Mouse (Mus musculus): ENCODE measurements around the gene Nynrin. TPM values are rescaled to one million over a fixed set of nuclear protein-coding genes. Genes with fewer than 3 reads are reported as not detected.

The Nynrin gene
- polyA plus RNA-seq, 1 experiment from 2014 or later = 4.2 TPM

DNA sequence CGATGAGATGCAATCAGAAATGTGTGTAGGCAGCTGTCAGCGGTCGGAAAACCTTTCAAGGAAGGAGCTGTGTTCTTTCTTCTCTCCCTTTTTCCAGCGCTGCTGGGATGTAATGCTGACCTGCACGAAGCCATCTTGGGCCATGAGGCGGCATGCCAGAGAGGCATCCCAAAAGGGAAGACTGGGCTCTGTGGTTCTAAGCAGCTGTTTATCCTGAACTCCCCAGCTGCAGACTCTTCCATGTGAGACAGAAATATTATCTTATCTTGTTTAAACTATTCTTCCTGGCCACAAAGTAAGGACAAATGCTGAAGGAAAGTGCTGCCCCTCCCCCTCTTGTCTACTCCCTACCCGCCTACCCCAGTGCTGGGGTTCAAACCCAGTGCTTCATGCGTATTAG lies 27.2 kb downstream of the Nynrin start:
- H3K4me2 ChIP-seq (replicated peaks; ENCODE audit: low read depth, low read length) = no peak overlapping the region
- TF ChIP-seq CTCF (IDR thresholded peaks at IDR 0.05) = no peak
- TF ChIP-seq EP300 (IDR thresholded peaks at IDR 0.05) = no peak
- no peak overlapping the region for H3K4me3 ChIP-seq (ENCODE audit: low read depth, low read length)
- peaks cover 12% of the 10 kb centered on the region; the same call in 1 of the 2 replicates for H3K4me1 ChIP-seq (ENCODE audit: insufficient read depth, low read depth, low read length)
- H3K27me3 ChIP-seq (replicated peaks; ENCODE audit: insufficient read depth, low read length) = no peaks in the 10 kb centered on the region
- H3K9me3 ChIP-seq (ENCODE audit: low read length) = no peaks in the 10 kb centered on the region
- DNase-seq (ENCODE audit: low spot score) (no peak), ATAC-seq (no peak)
- H3K27ac ChIP-seq (ENCODE audit: low read length) = no peak overlapping the region
- WGBS = 65% methylated on average over 8 of the region's 8 CpGs
- H3K36me3 ChIP-seq (ENCODE audit: insufficient read depth, low read length) = no peaks in the 10 kb centered on the region
- H3K9ac ChIP-seq (replicated peaks; ENCODE audit: low read depth) = no peak overlapping the region

DNA sequence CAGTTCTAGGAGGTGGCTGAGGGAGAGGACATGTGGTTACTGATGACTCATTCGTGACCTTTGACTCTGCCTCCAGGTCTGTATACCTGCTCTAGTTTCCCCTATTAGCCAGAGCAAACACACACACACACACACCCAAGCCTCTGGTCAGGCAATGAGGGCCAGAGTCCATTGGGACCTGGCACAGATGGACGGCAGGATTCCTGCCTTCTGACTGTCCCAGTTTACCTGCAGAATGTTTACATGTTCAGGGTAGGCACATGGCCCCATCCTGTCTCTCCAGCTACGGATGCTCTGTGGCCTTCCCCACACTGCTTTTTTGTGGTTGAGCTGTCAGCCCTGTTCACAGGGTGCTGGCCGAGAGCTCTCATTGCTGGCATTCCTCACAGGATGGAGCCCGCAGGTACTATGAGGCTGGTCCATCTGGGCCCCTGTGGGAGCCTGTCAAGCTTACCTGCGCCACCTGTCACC lies 28.4 kb downstream of the Nynrin start:
- H3K36me3 ChIP-seq (ENCODE audit: insufficient read depth, low read length) = no peaks in the 10 kb centered on the region; the same call in 1 of the 2 replicates
- no peak overlapping the region for H3K27ac ChIP-seq (ENCODE audit: low read length)
- H3K4me3 ChIP-seq (ENCODE audit: low read depth, low read length) = no peak overlapping the region
- DNase-seq (ENCODE audit: low spot score) (no peak), ATAC-seq (no peak)
- H3K4me2 ChIP-seq (replicated peaks; ENCODE audit: low read depth, low read length) = no peak overlapping the region
- TF ChIP-seq EP300 (IDR thresholded peaks at IDR 0.05) (no peak), CTCF (IDR thresholded peaks at IDR 0.05) (no peak)
- H3K9me3 ChIP-seq (ENCODE audit: low read length) = no peaks in the 10 kb centered on the region
- no peak overlapping the region for H3K9ac ChIP-seq (replicated peaks; ENCODE audit: low read depth)
- WGBS = 50% methylated on average over 6 of the region's 6 CpGs
- H3K27me3 ChIP-seq (replicated peaks; ENCODE audit: insufficient read depth, low read length) = no peaks in the 10 kb centered on the region
- peaks cover 21% of the 10 kb centered on the region; the same call in 1 of the 2 replicates for H3K4me1 ChIP-seq (ENCODE audit: insufficient read depth, low read depth, low read length)

DNA sequence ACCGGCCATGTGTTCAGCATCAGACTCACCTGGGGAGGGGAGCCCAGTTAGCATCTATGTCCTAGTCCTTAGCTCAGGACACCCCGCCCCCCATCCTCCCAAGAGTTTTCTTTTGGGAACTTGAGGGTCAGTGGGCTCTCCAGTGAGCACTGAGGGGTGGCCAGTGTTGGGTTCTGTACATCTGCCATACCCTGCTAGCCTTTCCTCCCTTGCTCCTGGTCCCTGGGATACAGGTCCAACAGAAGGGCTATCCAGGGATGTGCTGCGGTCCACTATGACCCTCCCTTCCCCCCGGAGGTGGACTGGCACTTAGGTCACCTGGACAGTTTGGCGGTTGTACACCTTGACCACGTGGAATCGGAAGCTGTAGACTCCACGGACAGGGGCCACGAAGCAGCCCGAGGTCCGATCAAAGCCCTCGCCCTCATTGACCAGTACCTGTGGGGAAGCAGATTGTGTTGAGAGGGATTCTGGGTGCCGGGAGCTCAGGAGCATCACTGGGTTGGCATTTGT lies 29.4 kb downstream of the Nynrin start:
- Histone ChIP-seq H3K36me3 (ENCODE audit: insufficient read depth, low read length) (peaks cover 7% of the 10 kb centered on the region; the same call in 1 of the 2 replicates), H3K9ac (replicated peaks; ENCODE audit: low read depth) (no peak overlapping the region), H3K9me3 (ENCODE audit: low read length) (no peaks in the 10 kb centered on the region), H3K4me1 (ENCODE audit: insufficient read depth, low read depth, low read length) (peaks cover 16% of the 10 kb centered on the region; the same call in 1 of the 2 replicates), H3K4me2 (replicated peaks; ENCODE audit: low read depth, low read length) (no peak overlapping the region), H3K27ac (ENCODE audit: low read length) (no peak overlapping the region), H3K4me3 (ENCODE audit: low read depth, low read length) (no peak overlapping the region), H3K27me3 (replicated peaks; ENCODE audit: insufficient read depth, low read length) (no peaks in the 10 kb centered on the region)
- TF ChIP-seq CTCF (IDR thresholded peaks at IDR 0.05) = no peak
- no peak for TF ChIP-seq EP300 (IDR thresholded peaks at IDR 0.05)
- ATAC-seq (no peak), DNase-seq (ENCODE audit: low spot score) (no peak)
- 93% methylated on average over 13 of the region's 13 CpGs for WGBS

DNA sequence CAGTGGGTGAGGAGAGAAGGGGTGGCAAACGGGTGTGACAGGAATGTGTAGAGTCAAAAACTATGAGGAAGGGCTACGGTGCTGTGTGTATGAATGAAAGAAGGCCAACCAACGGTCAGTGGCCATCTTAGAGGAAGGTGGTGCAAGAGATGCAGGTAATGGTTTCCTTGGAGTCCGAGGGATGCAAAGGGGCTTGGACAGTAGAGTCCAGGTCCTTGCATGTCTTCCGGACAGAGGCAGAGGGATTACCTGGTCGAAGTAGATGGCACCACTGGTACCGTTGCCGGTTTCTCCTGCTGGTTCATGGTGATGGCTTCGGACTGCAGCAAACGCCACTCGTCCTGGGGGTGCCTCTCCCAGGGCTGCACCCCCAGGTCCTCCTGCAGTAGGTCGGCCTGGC lies 29.9 kb downstream of the Nynrin start:
- H3K36me3 ChIP-seq (ENCODE audit: insufficient read depth, low read length) = peaks cover 11% of the 10 kb centered on the region; the same call in 1 of the 2 replicates
- peaks cover 16% of the 10 kb centered on the region; the same call in 1 of the 2 replicates for H3K4me1 ChIP-seq (ENCODE audit: insufficient read depth, low read depth, low read length)
- TF ChIP-seq EP300 (IDR thresholded peaks at IDR 0.05) (no peak), CTCF (IDR thresholded peaks at IDR 0.05) (no peak)
- H3K4me2 ChIP-seq (replicated peaks; ENCODE audit: low read depth, low read length) = no peak overlapping the region
- no peak overlapping the region for H3K4me3 ChIP-seq (ENCODE audit: low read depth, low read length)
- H3K9ac ChIP-seq (replicated peaks; ENCODE audit: low read depth) = no peak overlapping the region
- no peak overlapping the region for H3K27ac ChIP-seq (ENCODE audit: low read length)
- no peak for ATAC-seq
- 85% methylated on average over 12 of the region's 12 CpGs for WGBS
- no peaks in the 10 kb centered on the region for H3K9me3 ChIP-seq (ENCODE audit: low read length)
- no peaks in the 10 kb centered on the region for H3K27me3 ChIP-seq (replicated peaks; ENCODE audit: insufficient read depth, low read length)
- DNase-seq (ENCODE audit: low spot score) = no peak

DNA sequence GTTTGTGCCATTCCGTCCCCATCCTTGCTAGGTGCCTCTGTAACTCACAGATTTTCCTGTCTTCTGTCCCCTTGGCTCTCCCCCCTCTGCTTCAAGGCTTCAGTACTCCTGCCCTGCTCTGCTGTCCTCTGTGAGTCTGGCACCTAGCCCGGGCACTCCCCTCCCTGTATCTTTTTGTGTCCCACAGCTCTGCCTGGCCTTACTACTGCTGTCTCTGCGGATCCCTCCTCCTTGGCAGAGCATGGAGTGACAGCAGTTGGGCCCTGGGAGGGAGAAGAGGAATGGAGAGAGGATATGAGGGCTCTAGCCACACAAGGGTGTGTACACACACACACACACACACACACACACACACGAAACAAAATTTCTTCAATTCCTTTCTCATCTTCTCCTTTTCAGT lies 30.4 kb downstream of the Nynrin start, which contains the start of gene Cbln3:
Cbln3 (minus strand) TSS at position 227 of the 400 bp plus-strand sequence.
- ATAC-seq (peak; percentile 46), DNase-seq (ENCODE audit: low spot score) (peak; percentile 87)
- no peak for TF ChIP-seq EP300 (IDR thresholded peaks at IDR 0.05)
- no peak for TF ChIP-seq CTCF (IDR thresholded peaks at IDR 0.05)
- no peaks in the 10 kb centered on the region for H3K9me3 ChIP-seq (ENCODE audit: low read length)
- peak within 1 kb of the TSS; percentile 85 for H3K4me3 ChIP-seq (ENCODE audit: low read depth, low read length)
- 22% methylated on average over 4 of the region's 4 CpGs for WGBS
- peaks cover 16% of the 10 kb centered on the region; the same call in 1 of the 2 replicates for H3K4me1 ChIP-seq (ENCODE audit: insufficient read depth, low read depth, low read length)
- H3K36me3 ChIP-seq (ENCODE audit: insufficient read depth, low read length) = peaks cover 12% of the 10 kb centered on the region; the same call in 1 of the 2 replicates
- H3K27ac ChIP-seq (ENCODE audit: low read length) = peak within 1 kb of the TSS; percentile 98
- peak within 1 kb of the TSS; percentile 74 for H3K4me2 ChIP-seq (replicated peaks; ENCODE audit: low read depth, low read length)
- H3K27me3 ChIP-seq (replicated peaks; ENCODE audit: insufficient read depth, low read length) = no peaks in the 10 kb centered on the region
- peak within 1 kb of the TSS; percentile 92 for H3K9ac ChIP-seq (replicated peaks; ENCODE audit: low read depth)

DNA sequence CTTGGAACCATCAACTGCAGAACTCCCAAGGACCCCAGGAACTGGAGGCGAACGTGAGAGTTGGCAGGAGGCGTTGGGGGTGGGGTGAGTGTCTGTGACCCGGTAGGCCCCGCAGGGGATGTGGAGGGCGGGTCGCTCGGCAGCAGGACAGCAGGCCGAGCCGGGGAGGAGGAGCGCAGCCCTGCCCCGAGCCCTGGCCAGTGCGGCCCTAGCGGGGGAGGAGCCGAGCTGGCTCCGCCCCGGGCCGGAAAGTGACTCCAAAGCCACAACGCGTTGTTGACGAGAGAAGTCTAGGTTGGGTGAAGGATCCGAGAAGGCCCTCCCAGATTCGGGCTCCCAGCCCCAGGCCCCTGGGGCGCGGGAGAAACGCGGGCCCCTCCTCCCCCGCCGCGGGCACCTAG lies 30.9 kb downstream of the Nynrin start, which contains the start of gene Khnyn:
Khnyn (plus strand) TSS at position 235 of the 401 bp plus-strand sequence.
- WGBS = 1% methylated on average over 20 of the region's 30 CpGs
- peak within 1 kb of the TSS; percentile 85 for H3K4me3 ChIP-seq (ENCODE audit: low read depth, low read length)
- TF ChIP-seq CTCF (IDR thresholded peaks at IDR 0.05) (peak; percentile 10; the same call in 1 of the 2 replicates), EP300 (IDR thresholded peaks at IDR 0.05) (no peak)
- peaks cover 16% of the 10 kb centered on the region; the same call in 1 of the 2 replicates for H3K4me1 ChIP-seq (ENCODE audit: insufficient read depth, low read depth, low read length)
- H3K27ac ChIP-seq (ENCODE audit: low read length) = peak within 1 kb of the TSS; percentile 98
- peaks cover 17% of the 10 kb centered on the region; the same call in 1 of the 2 replicates for H3K36me3 ChIP-seq (ENCODE audit: insufficient read depth, low read length)
- peak within 1 kb of the TSS; percentile 92 for H3K9ac ChIP-seq (replicated peaks; ENCODE audit: low read depth)
- DNase-seq (ENCODE audit: low spot score) = peak; percentile 98
- H3K9me3 ChIP-seq (ENCODE audit: low read length) = no peaks in the 10 kb centered on the region
- peak; percentile 98 for ATAC-seq
- H3K4me2 ChIP-seq (replicated peaks; ENCODE audit: low read depth, low read length) = peak within 1 kb of the TSS; percentile 74
- H3K27me3 ChIP-seq (replicated peaks; ENCODE audit: insufficient read depth, low read length) = no peaks in the 10 kb centered on the region

All from lung, postnatal 0 days (tissue).